Mouse (Mus musculus): ENCODE data around the gene Abcc12. TPM values are rescaled to one million over a fixed set of nuclear protein-coding genes. Genes with fewer than 3 reads are reported as not detected.

Gene Abcc12
- polyA plus RNA-seq, 1 experiment from 2014 or later: 0.08 TPM

DNA sequence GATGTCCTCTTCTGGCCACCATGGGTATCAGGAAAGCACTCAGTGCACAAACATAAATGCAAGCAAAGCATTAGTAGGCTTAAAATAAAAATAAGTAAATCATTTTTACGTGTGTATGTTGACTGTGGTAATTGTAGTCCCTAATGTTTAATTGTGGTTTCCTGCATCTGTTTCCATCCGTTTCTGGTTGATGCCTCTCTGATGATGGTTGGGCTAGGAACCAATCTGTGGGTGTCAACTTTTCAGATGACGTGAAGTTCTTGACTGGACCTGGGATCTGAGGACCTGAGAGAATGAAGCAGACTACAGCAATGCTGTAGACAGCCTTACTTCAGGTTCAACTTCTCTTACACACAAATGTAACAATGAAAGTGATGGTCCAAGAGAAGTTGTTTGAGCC is 24.2 kb upstream of the Abcc12 start:
- H3K27ac ChIP-seq (ENCODE audit: low read depth, low read length): no peak overlapping the region
- H3K4me2 ChIP-seq (ENCODE audit: low read depth): no peak overlapping the region
- H3K4me3 ChIP-seq (ENCODE audit: low read depth, low read length): no peak overlapping the region
- ATAC-seq (ENCODE audit: insufficient read depth, low FRiP score, low TSS enrichment): no peak
- H3K36me3 ChIP-seq (ENCODE audit: control insufficient read depth, insufficient read depth, low read length): no peaks in the 10 kb centered on the region
- WGBS: 85% methylated on average over 3 of the region's 3 CpGs
- H3K27me3 ChIP-seq (ENCODE audit: control insufficient read depth, insufficient read depth, low read length): no peaks in the 10 kb centered on the region
- no peaks in the 10 kb centered on the region for H3K9me3 ChIP-seq (ENCODE audit: control insufficient read depth, low read length)
- no peaks in the 10 kb centered on the region for H3K4me1 ChIP-seq (ENCODE audit: control insufficient read depth, insufficient read depth, low read length)
- H3K9ac ChIP-seq (ENCODE audit: low read length): no peak overlapping the region
- no peak for DNase-seq (ENCODE audit: low spot score)

DNA sequence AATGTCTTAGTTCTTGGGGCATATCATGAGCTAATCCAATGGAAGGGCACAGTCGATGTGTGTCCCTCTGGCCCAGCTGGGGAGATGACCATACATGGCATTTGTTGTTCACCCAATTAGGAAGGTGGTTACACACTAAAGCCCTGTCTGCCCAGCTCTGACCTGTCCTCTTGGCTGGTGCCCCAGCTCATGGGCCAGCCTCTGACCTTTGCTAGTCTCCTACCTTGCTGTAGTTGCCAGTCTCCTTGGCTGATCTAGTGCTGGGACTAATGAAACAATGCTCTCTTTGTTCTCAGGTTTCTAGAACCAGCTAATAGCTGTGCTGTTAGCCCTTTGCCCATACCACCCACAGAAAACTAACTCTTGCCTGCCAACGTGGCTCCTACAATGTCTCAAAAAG is 22.7 kb upstream of the Abcc12 start:
- no peaks in the 10 kb centered on the region for H3K36me3 ChIP-seq (ENCODE audit: control insufficient read depth, insufficient read depth, low read length)
- no peak overlapping the region for H3K9ac ChIP-seq (ENCODE audit: low read length)
- no peaks in the 10 kb centered on the region for H3K9me3 ChIP-seq (ENCODE audit: control insufficient read depth, low read length)
- H3K4me3 ChIP-seq (ENCODE audit: low read depth, low read length): no peak overlapping the region
- H3K27ac ChIP-seq (ENCODE audit: low read depth, low read length): no peak overlapping the region
- H3K4me1 ChIP-seq (ENCODE audit: control insufficient read depth, insufficient read depth, low read length): no peaks in the 10 kb centered on the region
- no peaks in the 10 kb centered on the region for H3K27me3 ChIP-seq (ENCODE audit: control insufficient read depth, insufficient read depth, low read length)
- no peak overlapping the region for H3K4me2 ChIP-seq (ENCODE audit: low read depth)
- WGBS: 67% methylated on average over 2 of the region's 2 CpGs
- DNase-seq (ENCODE audit: low spot score) (no peak), ATAC-seq (ENCODE audit: insufficient read depth, low FRiP score, low TSS enrichment) (no peak)

DNA sequence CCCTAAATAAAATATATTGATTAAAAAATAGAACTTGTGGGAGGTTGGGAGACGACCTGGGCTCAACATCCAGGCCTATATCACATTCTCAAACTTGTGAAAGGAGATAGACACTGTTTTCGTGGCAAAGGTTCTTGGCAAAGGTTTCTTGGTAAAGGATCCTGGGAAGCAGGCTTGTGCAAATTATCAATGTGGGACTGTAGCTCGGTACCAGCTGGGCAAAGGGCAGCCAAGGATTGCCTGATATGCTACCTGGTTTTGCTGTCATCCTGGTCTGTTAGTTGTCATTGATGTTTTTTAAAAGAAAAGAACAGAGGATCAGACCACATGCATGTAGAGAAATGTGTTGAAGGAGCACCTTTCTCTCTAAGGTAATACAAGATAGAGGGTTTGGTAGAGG is 19.8 kb upstream of the Abcc12 start:
- Histone ChIP-seq H3K4me3 (ENCODE audit: low read depth, low read length) (no peak overlapping the region), H3K27ac (ENCODE audit: low read depth, low read length) (no peak overlapping the region), H3K4me1 (ENCODE audit: control insufficient read depth, insufficient read depth, low read length) (no peaks in the 10 kb centered on the region), H3K27me3 (ENCODE audit: control insufficient read depth, insufficient read depth, low read length) (no peaks in the 10 kb centered on the region), H3K36me3 (ENCODE audit: control insufficient read depth, insufficient read depth, low read length) (no peaks in the 10 kb centered on the region), H3K4me2 (ENCODE audit: low read depth) (no peak overlapping the region), H3K9me3 (ENCODE audit: control insufficient read depth, low read length) (no peaks in the 10 kb centered on the region), H3K9ac (ENCODE audit: low read length) (no peak overlapping the region)
- ATAC-seq (ENCODE audit: insufficient read depth, low FRiP score, low TSS enrichment): no peak
- 83% methylated on average over 3 of the region's 3 CpGs for WGBS
- DNase-seq (ENCODE audit: low spot score): no peak

DNA sequence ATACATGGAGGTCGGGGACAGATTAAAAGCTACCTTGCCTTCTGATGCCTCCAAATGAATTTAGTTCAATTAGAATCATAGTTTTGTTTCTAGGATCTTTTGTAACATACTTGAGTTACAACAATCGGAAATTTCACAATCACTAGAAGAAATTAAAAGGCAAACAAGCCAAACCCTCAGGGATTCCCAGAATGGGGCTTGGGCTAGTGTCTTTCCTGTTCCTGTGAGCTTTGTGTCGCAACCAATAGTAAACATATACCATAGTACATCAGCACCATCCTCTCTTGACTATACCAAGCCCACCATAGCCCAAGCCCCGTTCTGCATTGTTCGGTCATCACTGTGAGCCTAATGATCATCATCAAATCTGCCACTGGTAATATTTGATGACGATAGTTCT is 18.8 kb upstream of the Abcc12 start:
- ATAC-seq (ENCODE audit: insufficient read depth, low FRiP score, low TSS enrichment) (no peak), DNase-seq (ENCODE audit: low spot score) (no peak)
- no peaks in the 10 kb centered on the region for H3K36me3 ChIP-seq (ENCODE audit: control insufficient read depth, insufficient read depth, low read length)
- no peak overlapping the region for H3K4me3 ChIP-seq (ENCODE audit: low read depth, low read length)
- no peak overlapping the region for H3K27ac ChIP-seq (ENCODE audit: low read depth, low read length)
- H3K4me1 ChIP-seq (ENCODE audit: control insufficient read depth, insufficient read depth, low read length): no peaks in the 10 kb centered on the region
- no peak overlapping the region for H3K9ac ChIP-seq (ENCODE audit: low read length)
- no peaks in the 10 kb centered on the region for H3K9me3 ChIP-seq (ENCODE audit: control insufficient read depth, low read length)
- 88% methylated on average over 6 of the region's 6 CpGs for WGBS
- no peaks in the 10 kb centered on the region for H3K27me3 ChIP-seq (ENCODE audit: control insufficient read depth, insufficient read depth, low read length)
- H3K4me2 ChIP-seq (ENCODE audit: low read depth): no peak overlapping the region

DNA sequence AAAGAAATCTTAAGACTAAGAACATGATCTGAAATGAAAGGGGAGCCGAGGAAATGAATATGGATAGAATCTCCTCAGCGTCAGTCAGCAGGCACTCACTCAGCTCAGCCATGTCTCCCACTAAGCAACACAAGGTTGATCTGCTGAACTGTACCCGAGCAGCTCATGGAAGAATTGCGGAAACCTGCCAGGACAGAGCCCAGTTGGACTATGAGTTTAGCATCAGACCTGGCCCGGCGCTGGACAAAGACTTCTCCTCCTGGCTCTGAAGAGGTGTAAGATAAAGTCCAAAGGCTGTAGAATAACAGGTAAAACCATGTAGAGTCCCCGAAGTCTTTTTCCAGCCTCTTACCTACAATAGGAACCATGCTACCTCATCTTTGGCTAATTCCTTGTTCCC is 17.2 kb upstream of the Abcc12 start:
- no peak overlapping the region for H3K9ac ChIP-seq (ENCODE audit: low read length)
- ATAC-seq (ENCODE audit: insufficient read depth, low FRiP score, low TSS enrichment) (no peak), DNase-seq (ENCODE audit: low spot score) (no peak)
- H3K9me3 ChIP-seq (ENCODE audit: control insufficient read depth, low read length): no peaks in the 10 kb centered on the region
- H3K4me3 ChIP-seq (ENCODE audit: low read depth, low read length): no peak overlapping the region
- no peaks in the 10 kb centered on the region for H3K36me3 ChIP-seq (ENCODE audit: control insufficient read depth, insufficient read depth, low read length)
- H3K4me1 ChIP-seq (ENCODE audit: control insufficient read depth, insufficient read depth, low read length): no peaks in the 10 kb centered on the region
- 93% methylated on average over 7 of the region's 7 CpGs for WGBS
- no peak overlapping the region for H3K27ac ChIP-seq (ENCODE audit: low read depth, low read length)
- no peak overlapping the region for H3K4me2 ChIP-seq (ENCODE audit: low read depth)
- no peaks in the 10 kb centered on the region for H3K27me3 ChIP-seq (ENCODE audit: control insufficient read depth, insufficient read depth, low read length)

DNA sequence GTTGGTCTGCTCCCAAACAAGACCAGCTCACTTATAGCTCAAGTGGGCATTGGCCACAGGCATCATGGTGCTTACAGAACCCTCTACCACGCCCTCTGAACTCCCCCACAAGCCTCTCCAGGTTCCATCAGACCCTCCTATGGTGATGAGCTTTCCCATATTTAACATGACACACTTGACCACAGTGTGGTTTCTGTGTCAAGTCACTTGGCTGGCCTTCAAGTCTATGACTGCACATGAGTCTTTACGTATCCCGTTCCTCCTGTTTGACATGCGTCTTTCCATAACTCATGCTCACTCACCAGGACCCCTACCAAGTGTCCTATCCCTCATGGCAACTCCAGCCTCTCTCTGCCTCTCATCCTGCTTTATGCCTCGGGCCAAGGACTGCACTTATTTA is 15.2 kb upstream of the Abcc12 start:
- no peak overlapping the region for H3K27ac ChIP-seq (ENCODE audit: low read depth, low read length)
- ATAC-seq (ENCODE audit: insufficient read depth, low FRiP score, low TSS enrichment): no peak
- no peak overlapping the region for H3K4me2 ChIP-seq (ENCODE audit: low read depth)
- no peak overlapping the region for H3K9ac ChIP-seq (ENCODE audit: low read length)
- H3K4me1 ChIP-seq (ENCODE audit: control insufficient read depth, insufficient read depth, low read length): no peaks in the 10 kb centered on the region
- no peak overlapping the region for H3K4me3 ChIP-seq (ENCODE audit: low read depth, low read length)
- DNase-seq (ENCODE audit: low spot score): no peak
- H3K27me3 ChIP-seq (ENCODE audit: control insufficient read depth, insufficient read depth, low read length): no peaks in the 10 kb centered on the region
- 87% methylated on average over 5 of the region's 5 CpGs for WGBS
- H3K36me3 ChIP-seq (ENCODE audit: control insufficient read depth, insufficient read depth, low read length): no peaks in the 10 kb centered on the region
- H3K9me3 ChIP-seq (ENCODE audit: control insufficient read depth, low read length): no peaks in the 10 kb centered on the region

DNA sequence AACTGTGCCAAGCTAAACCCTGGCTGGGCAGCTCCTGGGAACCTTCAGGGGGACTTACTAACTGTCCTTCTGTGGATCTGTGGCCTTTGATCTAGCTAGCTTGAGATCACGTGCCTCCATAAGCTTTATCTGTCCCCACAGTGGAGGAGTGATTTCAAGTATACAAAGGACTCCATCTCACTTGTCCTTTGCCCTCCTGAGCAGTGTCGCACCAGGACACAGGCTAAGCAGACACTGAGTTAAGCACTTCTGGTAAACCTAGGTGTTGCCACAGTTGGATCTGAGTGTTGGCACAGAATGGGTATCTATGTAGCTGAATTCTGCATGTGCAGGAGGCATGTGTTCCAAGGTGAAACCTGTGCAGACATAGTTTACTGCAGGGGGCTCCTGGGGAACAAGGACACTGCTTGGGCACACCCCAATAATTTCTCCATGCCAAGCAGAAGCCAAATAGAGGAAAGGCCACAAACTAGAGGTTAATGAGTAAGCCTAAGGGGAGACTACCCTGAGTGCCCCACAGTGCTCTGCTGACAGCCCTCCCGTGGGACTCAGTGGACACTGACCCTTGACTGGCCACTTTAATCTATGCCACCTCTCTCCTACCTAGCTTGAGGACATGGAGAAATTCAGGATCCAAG is 13.8 kb upstream of the Abcc12 start:
- H3K9me3 ChIP-seq (ENCODE audit: control insufficient read depth, low read length): no peaks in the 10 kb centered on the region
- H3K27me3 ChIP-seq (ENCODE audit: control insufficient read depth, insufficient read depth, low read length): no peaks in the 10 kb centered on the region
- no peak overlapping the region for H3K4me3 ChIP-seq (ENCODE audit: low read depth, low read length)
- H3K4me1 ChIP-seq (ENCODE audit: control insufficient read depth, insufficient read depth, low read length): no peaks in the 10 kb centered on the region
- no peak overlapping the region for H3K4me2 ChIP-seq (ENCODE audit: low read depth)
- no peak for ATAC-seq (ENCODE audit: insufficient read depth, low FRiP score, low TSS enrichment)
- DNase-seq (ENCODE audit: low spot score): no peak
- H3K36me3 ChIP-seq (ENCODE audit: control insufficient read depth, insufficient read depth, low read length): no peaks in the 10 kb centered on the region
- H3K27ac ChIP-seq (ENCODE audit: low read depth, low read length): no peak overlapping the region
- 83% methylated on average over 3 of the region's 3 CpGs for WGBS
- no peak overlapping the region for H3K9ac ChIP-seq (ENCODE audit: low read length)

DNA sequence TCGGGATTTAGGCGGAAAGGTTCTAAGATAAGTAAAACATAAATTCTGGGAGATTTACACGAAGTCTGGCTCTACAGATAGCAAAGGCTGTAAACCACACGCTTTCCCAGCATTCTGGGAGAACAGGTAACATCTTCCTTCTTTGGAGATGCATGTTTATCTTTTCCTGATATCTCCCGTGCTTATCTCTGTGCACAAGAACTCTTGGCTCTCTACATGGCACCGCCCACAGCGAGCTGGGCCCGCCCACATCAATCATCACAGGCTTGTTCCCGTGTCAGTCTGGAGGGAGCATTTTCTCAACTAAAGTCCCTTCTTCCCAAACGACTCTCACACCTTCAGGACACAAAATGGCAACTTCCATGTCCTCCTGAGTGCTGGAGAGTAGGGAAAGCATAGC is 12.6 kb upstream of the Abcc12 start:
- WGBS: 65% methylated on average over 10 of the region's 10 CpGs
- Histone ChIP-seq H3K27me3 (ENCODE audit: control insufficient read depth, insufficient read depth, low read length) (no peaks in the 10 kb centered on the region), H3K4me3 (ENCODE audit: low read depth, low read length) (no peak overlapping the region), H3K27ac (ENCODE audit: low read depth, low read length) (no peak overlapping the region), H3K36me3 (ENCODE audit: control insufficient read depth, insufficient read depth, low read length) (no peaks in the 10 kb centered on the region), H3K4me2 (ENCODE audit: low read depth) (no peak overlapping the region), H3K4me1 (ENCODE audit: control insufficient read depth, insufficient read depth, low read length) (no peaks in the 10 kb centered on the region), H3K9ac (ENCODE audit: low read length) (no peak overlapping the region), H3K9me3 (ENCODE audit: control insufficient read depth, low read length) (no peaks in the 10 kb centered on the region)
- no peak for ATAC-seq (ENCODE audit: insufficient read depth, low FRiP score, low TSS enrichment)
- no peak for DNase-seq (ENCODE audit: low spot score)

DNA sequence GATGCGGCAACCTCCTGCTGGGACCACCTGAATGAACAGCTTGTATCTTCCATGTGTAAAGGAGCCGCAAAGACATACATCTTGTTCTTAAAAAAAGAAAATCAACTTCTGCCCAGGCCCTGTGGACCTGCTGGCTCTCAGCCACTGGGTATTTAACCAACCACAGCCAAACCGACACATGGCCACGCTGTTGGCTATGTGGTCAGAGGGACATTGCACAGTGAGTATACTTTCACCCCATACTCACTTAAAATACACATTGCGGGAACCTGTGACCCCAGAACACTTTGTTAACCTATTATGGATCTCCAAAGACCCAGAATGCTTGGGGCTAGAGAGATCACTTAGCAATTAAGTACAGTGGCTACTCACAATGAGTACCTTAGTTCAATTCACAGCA is 7.9 kb upstream of the Abcc12 start:
- no peak overlapping the region for H3K4me3 ChIP-seq (ENCODE audit: low read depth, low read length)
- no peak for ATAC-seq (ENCODE audit: insufficient read depth, low FRiP score, low TSS enrichment)
- H3K4me1 ChIP-seq (ENCODE audit: control insufficient read depth, insufficient read depth, low read length): no peaks in the 10 kb centered on the region
- DNase-seq (ENCODE audit: low spot score): no peak
- H3K9me3 ChIP-seq (ENCODE audit: control insufficient read depth, low read length): no peaks in the 10 kb centered on the region
- 86% methylated on average over 5 of the region's 5 CpGs for WGBS
- no peak overlapping the region for H3K27ac ChIP-seq (ENCODE audit: low read depth, low read length)
- no peak overlapping the region for H3K4me2 ChIP-seq (ENCODE audit: low read depth)
- no peaks in the 10 kb centered on the region for H3K36me3 ChIP-seq (ENCODE audit: control insufficient read depth, insufficient read depth, low read length)
- no peak overlapping the region for H3K9ac ChIP-seq (ENCODE audit: low read length)
- H3K27me3 ChIP-seq (ENCODE audit: control insufficient read depth, insufficient read depth, low read length): no peaks in the 10 kb centered on the region

Measured in neural tube, embryonic 11.5 days (tissue).